Mouse (Mus musculus): ENCODE measurements around the gene Chrna7.

Chrna7 gene

GRCm38 (mm10) chr7:63084351-63085003 lies 127.9 kb downstream of the Chrna7 start:
- DNase-seq (ENCODE audit: extremely low read depth, insufficient read length, low spot score), result no peak

- no peak for DNase-seq (ENCODE audit: extremely low read depth, insufficient read length, low spot score)
Observed at GRCm38 (mm10) chr7:63060996-63061395, 151.4 kb downstream of the Chrna7 start.

Measured in 3134 (cell line).